Mouse (Mus musculus) liver, postnatal 0 days (tissue): ENCODE data around the gene Cinp.

Experiments used
- CTCF ChIP-seq: sonication (generic); IDR thresholded peaks from 2 replicates; pipeline ENCODE4 v1.5.1; 2016; ENCODE audit warnings: antibody characterized with exemption, low read depth
- EP300 ChIP-seq: IDR thresholded peaks from 2 replicates; pipeline ENCODE4 v1.6.1; 2016; ENCODE audit warnings: antibody characterized with exemption, low read depth, mild to moderate bottlenecking

GRCm38 (mm10) chr12:110885251-110885650, 3.7 kb downstream of the Cinp start:
- TF ChIP-seq EP300 (no peak), CTCF (no peak)
